Mouse (Mus musculus): ENCODE measurements around the gene Kcnk15. TPM values are rescaled to one million over a fixed set of nuclear protein-coding genes. Genes with fewer than 3 reads are reported as not detected.

Gene Kcnk15
- polyA plus RNA-seq (2012; rRNA removed) = 0.05 and 0.10 TPM in 2 replicates

GRCm38 (mm10) chr2:163853461-163853901 is at the start of gene Kcnk15:
TSS of gene Kcnk15 (plus strand) at chr2:163853651.

GRCm38 (mm10) chr2:163820607-163821006 is 32.8 kb upstream of the Kcnk15 start, which contains the start of gene Ccn5:
TSS of gene Ccn5 (plus strand) at chr2:163820861.

Other genes with a start within 250 kb of the Kcnk15 start
- gene Serinc3, start 208.5 kb upstream of the Kcnk15 start, polyA plus RNA-seq (2012; rRNA removed) = 76.4 and 83.6 TPM in 2 replicates
- 69.3 and 70.9 TPM in 2 replicates for gene Pkig, start 195.3 kb upstream of the Kcnk15 start, polyA plus RNA-seq (2012; rRNA removed)
- gene Ada, start 103.4 kb upstream of the Kcnk15 start, polyA plus RNA-seq (2012; rRNA removed) = 3.7 and 4.0 TPM in 2 replicates
- 0.18 TPM in 2 replicates for gene Ccn5, start 32.8 kb upstream of the Kcnk15 start, polyA plus RNA-seq (2012; rRNA removed)
- gene Rims4, start 65.0 kb downstream of the Kcnk15 start, polyA plus RNA-seq (2012; rRNA removed) = 5.7 and 6.9 TPM in 2 replicates
- 166 and 185 TPM in 2 replicates for gene Ywhab, start 141.3 kb downstream of the Kcnk15 start, polyA plus RNA-seq (2012; rRNA removed)
- gene Pabpc1l, start 171.8 kb downstream of the Kcnk15 start, polyA plus RNA-seq (2012; rRNA removed) = 3.1 and 3.9 TPM in 2 replicates
- gene Stk4, start 216.7 kb downstream of the Kcnk15 start, polyA plus RNA-seq (2012; rRNA removed) = 20.1 and 23.7 TPM in 2 replicates
- gene Tomm34, start 217.5 kb downstream of the Kcnk15 start, polyA plus RNA-seq (2012; rRNA removed) = 31.5 and 36.4 TPM in 2 replicates

Data from central nervous system, embryonic 14 days (tissue).